Mouse (Mus musculus) ovary, adult 10 weeks (tissue): ENCODE results near the gene Ifna9. TPM values are rescaled to one million over a fixed set of nuclear protein-coding genes. Genes with fewer than 3 reads are reported as not detected.

ENCODE experiments used
- polyA plus RNA-seq: library from polyadenylated mRNA; stranded (reverse); fragments of 350-450 nt; fragmentation: Illumina TruSeq; extraction: RNeasy Lipid Tissue Mini Kit (QIAGEN cat#74804); gene quantifications from one replicate; pipeline ENCODE4 v1.2.3, GENCODE M21; 2014

Gene Ifna9
- not detected for polyA plus RNA-seq

GRCm38 (mm10) chr4:88592285-88592684 lies at the start of gene Ifna9:
Gene Ifna9 (minus strand): TSS chr4:88592385.

GRCm38 (mm10) chr4:88634311-88634710 lies 42.1 kb upstream of the Ifna9 start, which contains the start of gene C87499:
Gene C87499 (minus strand): TSS chr4:88634411.

GRCm38 (mm10) chr4:88603276-88603675 lies 11.1 kb upstream of the Ifna9 start, which contains the start of gene Ifna12:
Gene Ifna12 (minus strand): TSS chr4:88603376.

GRCm38 (mm10) chr4:88571698-88572097 lies 20.5 kb downstream of the Ifna9 start, which contains the start of gene Ifna14:
Gene Ifna14 (minus strand): TSS chr4:88571798.

GRCm38 (mm10) chr4:88558145-88558544 lies 34.0 kb downstream of the Ifna9 start, which contains the start of gene Ifna15:
Gene Ifna15 (minus strand): TSS chr4:88558245.

Other genes starting within 250 kb of the Ifna9 start
- 49.0 TPM for gene Hacd4, start 153.5 kb downstream of the Ifna9 start, polyA plus RNA-seq
- gene Ifnb1, start 69.6 kb downstream of the Ifna9 start, polyA plus RNA-seq = not detected
- gene Ifna15, start 34.1 kb downstream of the Ifna9 start, polyA plus RNA-seq = not detected
- gene Ifna14, start 20.6 kb downstream of the Ifna9 start, polyA plus RNA-seq = not detected
- gene Ifna12, start 11.0 kb upstream of the Ifna9 start, polyA plus RNA-seq = not detected
- 24.0 TPM for gene C87499, start 42.0 kb upstream of the Ifna9 start, polyA plus RNA-seq
- not detected for gene Ifna13, start 52.1 kb upstream of the Ifna9 start, polyA plus RNA-seq
- gene Ifna16, start 84.5 kb upstream of the Ifna9 start, polyA plus RNA-seq = not detected
- not detected for gene Ifna2, start 91.5 kb upstream of the Ifna9 start, polyA plus RNA-seq
- not detected for gene Ifnab, start 99.0 kb upstream of the Ifna9 start, polyA plus RNA-seq
- gene Gm26566, start 129.4 kb upstream of the Ifna9 start, polyA plus RNA-seq = not detected
- gene Klhl9, start 130.1 kb upstream of the Ifna9 start, polyA plus RNA-seq = 236 TPM
- gene Gm13271, start 162.5 kb upstream of the Ifna9 start, polyA plus RNA-seq = not detected
- gene Gm13283, start 167.7 kb upstream of the Ifna9 start, polyA plus RNA-seq = not detected
- not detected for gene Gm13290, start 181.4 kb upstream of the Ifna9 start, polyA plus RNA-seq
- not detected for gene Gm13289, start 184.5 kb upstream of the Ifna9 start, polyA plus RNA-seq
- not detected for gene Gm13272, start 187.5 kb upstream of the Ifna9 start, polyA plus RNA-seq
- gene Ifnz, start 189.7 kb upstream of the Ifna9 start, polyA plus RNA-seq = not detected
- gene Gm13276, start 193.3 kb upstream of the Ifna9 start, polyA plus RNA-seq = not detected
- not detected for gene Gm13277, start 196.2 kb upstream of the Ifna9 start, polyA plus RNA-seq
- not detected for gene Gm13278, start 199.2 kb upstream of the Ifna9 start, polyA plus RNA-seq
- gene Gm13275, start 202.1 kb upstream of the Ifna9 start, polyA plus RNA-seq = not detected
- not detected for gene Gm13279, start 205.0 kb upstream of the Ifna9 start, polyA plus RNA-seq
- gene Gm13285, start 207.3 kb upstream of the Ifna9 start, polyA plus RNA-seq = not detected
- not detected for gene Gm13287, start 210.9 kb upstream of the Ifna9 start, polyA plus RNA-seq
- not detected for gene Gm13288, start 213.1 kb upstream of the Ifna9 start, polyA plus RNA-seq
- gene Ifna7, start 223.8 kb upstream of the Ifna9 start, polyA plus RNA-seq = not detected
- gene Ifna11, start 227.6 kb upstream of the Ifna9 start, polyA plus RNA-seq = not detected
- not detected for gene Ifna6, start 235.0 kb upstream of the Ifna9 start, polyA plus RNA-seq
- not detected for gene Ifna5, start 243.1 kb upstream of the Ifna9 start, polyA plus RNA-seq
- gene Ifna4, start 249.5 kb upstream of the Ifna9 start, polyA plus RNA-seq = not detected